Mouse (Mus musculus) urinary bladder, postnatal 25 days (tissue): ENCODE data around the gene Atpif1.
"Not testable (repeated sequence)": the region's sequence is repeated elsewhere in the genome, so short reads cannot be mapped to it uniquely, and the experiment has no call there.

Experiments
- DNase-seq: peaks from one replicate; pipeline ENCODE4 v3.0.0; 2022; ENCODE audit warnings: low spot score

Gene Atpif1

GRCm38 (mm10) chr4:132491057-132491456 is 42.4 kb downstream of the Atpif1 start:
- DNase-seq = no peak

GRCm38 (mm10) chr4:132490273-132491010 is 43.0 kb downstream of the Atpif1 start:
- DNase-seq = no peak

- DNase-seq = no peak
Observed at GRCm38 (mm10) chr4:132488976-132489375, 44.5 kb downstream of the Atpif1 start.

- DNase-seq = no peak
Observed at GRCm38 (mm10) chr4:132488521-132488920, 44.9 kb downstream of the Atpif1 start.

GRCm38 (mm10) chr4:132484820-132485219 is 48.6 kb downstream of the Atpif1 start:
- DNase-seq = no peak

GRCm38 (mm10) chr4:132484231-132484630 is 49.2 kb downstream of the Atpif1 start:
- DNase-seq = no peak

GRCm38 (mm10) chr4:132482956-132483608 is 50.4 kb downstream of the Atpif1 start:
- DNase-seq = no peak

GRCm38 (mm10) chr4:132482104-132482503 is 51.4 kb downstream of the Atpif1 start:
- not testable (repeated sequence) for DNase-seq
